Mouse (Mus musculus) layer of hippocampus, adult 11-12 months (tissue): Measurements from ENCODE around the gene Cnga2.
A peak's percentile ranks its signal among the peaks of the same experiment; 100 is the strongest.
"Not testable (repeated sequence)": the region's sequence is repeated elsewhere in the genome, so short reads cannot be mapped to it uniquely, and the experiment has no call there.

Source experiments
- DNase-seq: peaks from one replicate; pipeline ENCODE4 v3.0.0; 2022; ENCODE audit warnings: low spot score

Gene Cnga2

GRCm38 (mm10) chrX:71991549-71991948 is at the start of gene Cnga2:
TSS of gene Cnga2 (plus strand) at chrX:71991849.
- no peak for DNase-seq

DNA sequence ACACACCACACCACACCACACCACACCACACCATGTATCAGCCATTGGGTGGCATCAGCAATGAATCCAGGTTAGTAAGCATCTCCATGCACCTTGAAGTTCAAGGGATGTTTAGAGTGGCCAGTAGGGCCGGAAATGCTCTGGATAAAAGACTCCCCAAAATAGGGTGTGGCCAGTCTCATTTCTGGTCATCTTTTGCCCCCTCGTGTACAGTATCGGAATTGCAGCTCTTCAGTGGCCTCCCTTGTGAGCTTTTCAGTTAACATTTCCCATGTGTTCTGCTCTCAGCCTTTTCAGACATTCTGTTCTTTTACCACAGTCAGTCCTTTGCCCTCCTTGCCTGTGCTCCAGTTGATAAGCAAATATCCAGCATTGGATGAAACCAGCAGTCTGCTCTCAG is 45.0 kb upstream of the Cnga2 start:
- DNase-seq = peak; percentile 53

- DNase-seq = no peak
Observed at GRCm38 (mm10) chrX:71958366-71958765, 33.3 kb upstream of the Cnga2 start.

DNA sequence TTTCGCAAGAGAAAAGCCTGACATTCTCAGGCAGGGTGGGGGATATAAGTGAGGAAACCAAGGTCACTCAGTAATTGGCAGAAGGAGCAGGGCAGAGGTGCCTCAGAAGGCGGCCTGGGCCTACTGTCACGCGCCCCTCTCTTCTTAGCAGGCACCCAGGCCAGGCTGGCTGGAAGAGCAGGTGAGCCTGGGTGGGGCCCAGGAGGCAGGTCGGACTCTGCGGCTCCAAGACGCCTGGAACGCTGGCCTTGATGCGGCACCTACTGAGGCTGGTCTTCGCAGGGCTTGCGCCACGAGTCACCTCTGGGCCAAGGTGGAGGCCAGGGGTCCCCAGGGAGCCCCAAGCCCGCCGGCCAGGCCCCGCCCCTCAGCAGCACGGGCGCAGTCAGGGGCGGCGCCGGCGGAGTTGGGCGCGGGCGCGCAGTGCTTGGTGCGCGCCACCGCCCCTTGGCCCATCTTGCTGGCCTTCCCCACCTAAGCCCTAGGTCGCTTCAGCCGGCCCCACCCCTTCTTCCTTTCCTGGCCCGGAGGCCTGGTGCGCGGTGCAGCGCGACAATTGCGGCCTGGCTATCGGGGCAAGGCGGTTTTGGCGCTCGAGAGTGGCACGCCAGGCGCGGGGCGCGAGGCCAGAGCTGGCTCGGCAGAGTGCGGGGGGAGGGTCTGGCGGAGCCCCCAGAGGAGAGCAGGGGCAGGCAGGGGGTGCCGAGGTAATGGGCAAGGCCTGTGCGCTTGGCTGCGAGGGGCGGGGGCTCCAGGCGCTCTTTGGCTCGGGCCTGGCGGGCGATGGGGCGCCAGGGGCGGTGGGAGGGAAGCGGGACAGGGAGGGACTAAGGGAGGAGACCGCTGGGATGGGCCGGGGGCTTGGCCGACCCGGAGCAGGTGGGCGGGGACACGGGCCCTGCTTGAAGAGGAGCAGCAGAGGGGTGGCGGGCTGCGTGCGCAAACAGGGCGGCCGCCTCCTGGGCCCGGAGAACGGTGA is 29.3 kb upstream of the Cnga2 start, which contains the start of gene Prrg3:
TSS of gene Prrg3 (plus strand) at position 552 of the 979 bp plus-strand sequence.
- no peak for DNase-seq

DNA sequence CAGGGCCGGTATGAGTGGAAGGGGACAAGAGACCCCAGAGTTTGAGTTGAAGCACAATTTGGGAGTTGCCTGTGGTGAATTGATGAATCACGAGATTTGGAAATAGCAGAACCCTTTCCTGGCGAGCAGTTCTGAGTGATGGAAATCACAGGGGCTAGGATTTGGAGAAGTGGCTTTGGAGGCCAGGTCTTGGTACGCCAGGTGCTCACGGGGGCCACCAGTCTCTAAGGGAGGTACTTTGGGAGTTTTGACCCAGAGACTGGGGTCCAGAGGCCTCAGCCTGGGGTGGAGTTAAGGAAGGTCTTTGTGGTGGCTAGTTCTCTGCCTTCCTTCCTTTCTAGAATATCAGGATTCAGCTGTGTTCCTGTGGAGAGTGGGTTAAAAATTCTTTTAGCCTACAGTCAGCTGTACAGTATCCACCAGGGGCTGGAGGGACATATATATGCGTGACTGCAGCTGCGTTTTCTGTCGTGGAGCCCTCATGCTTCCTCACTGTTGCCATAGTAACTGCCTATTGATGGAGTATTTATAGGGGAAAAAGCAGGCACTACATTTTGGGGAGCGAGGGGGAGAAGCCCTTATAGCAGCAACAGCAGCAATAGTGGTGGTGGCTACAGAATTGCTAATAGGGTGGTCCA is 28.3 kb upstream of the Cnga2 start:
- no peak for DNase-seq

DNA sequence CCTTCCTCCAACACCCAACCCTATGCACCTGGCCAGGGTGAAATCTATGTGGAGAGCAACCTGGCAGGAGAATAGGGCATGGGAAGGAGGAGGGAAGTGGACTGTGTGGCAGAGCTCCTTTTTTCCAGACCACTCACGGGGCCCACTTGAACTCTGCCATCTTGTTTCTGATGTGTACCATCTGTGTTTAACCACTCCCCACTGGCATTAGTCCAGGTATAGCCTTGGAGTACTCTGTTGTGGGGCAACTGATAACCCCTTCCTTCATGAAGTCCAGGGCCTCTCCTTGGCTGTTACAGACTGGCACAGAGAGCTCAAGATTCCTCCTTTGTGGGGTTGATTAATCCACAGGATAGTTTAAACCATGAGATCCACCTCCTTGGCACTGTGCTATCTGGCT is 23.4 kb upstream of the Cnga2 start:
- DNase-seq = no peak

DNA sequence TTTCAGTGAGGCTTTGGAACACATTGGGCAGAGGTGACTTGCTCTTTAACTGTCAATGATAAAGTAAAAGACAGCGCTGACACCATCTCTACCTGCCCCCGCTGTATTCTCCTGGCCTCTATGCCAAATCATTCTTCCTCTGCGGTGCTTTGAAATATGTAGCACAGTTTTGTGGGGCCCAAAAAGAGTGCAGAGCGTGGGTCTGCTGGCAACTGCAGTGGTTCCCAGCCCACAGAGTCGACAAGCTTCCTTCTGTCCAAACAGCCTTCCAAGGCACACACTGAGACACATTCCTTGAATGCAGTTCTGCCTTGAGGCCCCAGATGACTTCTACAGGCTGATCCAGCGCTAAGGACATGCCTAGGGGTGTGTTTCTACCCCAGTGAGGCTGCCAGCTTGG is 22.8 kb upstream of the Cnga2 start:
- DNase-seq = no peak

DNA sequence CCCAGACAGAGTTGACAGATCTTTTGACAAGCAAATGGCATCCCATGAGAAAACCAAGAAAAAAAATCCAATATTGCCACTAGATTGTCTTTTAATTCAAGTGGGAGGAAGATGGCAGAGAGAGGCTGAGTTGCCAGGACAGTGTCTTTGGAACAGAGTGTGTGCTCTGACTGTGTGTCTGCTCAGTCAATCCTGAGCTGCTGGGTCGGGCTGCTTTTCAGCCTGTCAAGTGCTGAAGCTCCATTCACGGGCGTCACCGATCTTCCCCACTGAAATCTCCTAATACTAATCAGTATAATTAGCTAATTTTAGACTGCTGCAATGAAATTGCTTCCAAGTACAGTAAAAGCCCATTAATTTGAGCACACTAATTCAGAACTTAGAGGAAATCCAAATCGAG is 20.3 kb upstream of the Cnga2 start:
- no peak for DNase-seq

- DNase-seq = no peak
Observed at GRCm38 (mm10) chrX:71972686-71973085, 19.0 kb upstream of the Cnga2 start, which contains the start of gene Fate1. TSS of gene Fate1 (plus strand) at chrX:71972986.

DNA sequence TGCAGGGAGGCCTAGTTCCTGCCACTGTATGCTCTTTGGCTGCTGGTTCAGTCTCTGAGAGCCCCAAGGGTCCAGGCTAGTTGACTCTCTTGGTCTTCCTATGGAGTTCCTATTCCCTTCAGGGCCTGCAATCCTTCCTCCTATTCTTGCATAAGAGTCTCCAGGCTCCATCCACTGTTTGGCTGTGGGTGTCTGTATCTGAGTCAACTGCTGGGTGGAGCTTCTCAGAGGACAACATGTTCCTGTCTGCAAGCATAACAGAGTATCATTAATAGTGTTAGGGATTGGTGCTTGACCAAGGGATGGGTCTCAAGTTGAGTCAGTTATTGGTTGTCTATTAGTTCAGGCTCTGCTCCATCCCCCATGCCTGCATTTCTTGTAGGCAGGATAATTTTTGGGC is 14.0 kb upstream of the Cnga2 start:
- DNase-seq = not testable (repeated sequence)

DNA sequence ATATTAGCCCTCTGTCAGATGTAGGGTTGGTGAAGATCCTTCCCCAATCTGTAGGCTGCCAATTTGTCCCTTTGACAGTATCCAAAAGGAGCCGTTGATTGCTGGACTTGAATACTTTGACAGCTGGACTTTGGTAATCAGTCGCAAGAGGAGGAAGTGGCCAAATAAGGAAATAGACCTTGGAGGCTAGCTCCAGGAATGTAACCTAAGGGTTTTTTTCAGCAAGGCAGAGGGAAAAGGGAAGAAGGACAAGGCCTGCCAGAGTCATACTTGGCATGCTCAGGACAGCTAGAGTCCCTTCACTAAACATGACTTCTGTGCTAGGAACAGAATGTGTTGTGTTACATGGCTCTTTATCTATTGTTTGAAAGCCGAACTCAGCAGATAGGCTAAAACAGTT is 11.2 kb upstream of the Cnga2 start:
- no peak for DNase-seq

DNA sequence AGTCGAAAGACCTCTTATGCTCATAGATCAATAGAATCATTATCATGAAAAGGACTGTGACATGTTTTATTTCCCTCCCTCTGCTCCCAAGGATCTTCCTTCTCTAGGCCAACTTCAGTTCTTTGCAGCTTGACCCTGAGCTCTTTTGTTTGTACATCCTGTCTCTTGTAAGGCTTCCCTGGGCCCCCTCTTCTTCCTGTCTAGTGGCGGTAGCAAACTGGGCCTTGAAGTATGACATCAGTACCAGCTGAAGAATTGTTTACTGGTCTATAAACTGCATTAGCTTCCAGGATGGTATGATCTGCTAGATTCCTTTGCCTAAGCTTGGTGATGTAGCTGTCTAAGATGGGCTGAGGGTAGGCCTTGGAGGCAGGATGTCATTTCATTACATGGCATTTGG is 10.3 kb upstream of the Cnga2 start:
- DNase-seq = no peak

- DNase-seq = no peak
Observed at GRCm38 (mm10) chrX:71983205-71983604, 8.4 kb upstream of the Cnga2 start.

DNA sequence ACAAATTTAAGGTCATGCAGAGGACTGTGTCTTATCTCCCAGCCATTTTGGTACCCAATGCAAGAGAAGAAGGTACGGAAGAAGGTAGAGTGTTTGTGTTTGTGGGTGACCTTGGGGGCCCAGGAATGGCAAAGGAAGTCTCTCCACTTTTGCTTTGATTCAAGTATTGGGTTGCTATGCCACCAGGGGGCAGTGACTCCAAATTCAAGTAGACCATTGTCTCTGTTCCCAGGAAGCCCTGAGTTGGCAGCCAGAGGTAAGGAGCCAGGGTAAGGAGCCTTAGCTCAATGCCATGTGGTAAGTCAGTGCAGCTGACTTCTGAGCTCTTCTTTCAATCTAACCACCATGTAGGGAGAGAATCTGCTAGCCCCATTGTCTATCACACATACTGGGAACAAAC is 7.9 kb upstream of the Cnga2 start:
- no peak for DNase-seq

GRCm38 (mm10) chrX:71995972-71996371 is 4.3 kb downstream of the Cnga2 start:
- no peak for DNase-seq

- no peak for DNase-seq
Observed at GRCm38 (mm10) chrX:72009930-72010329, 18.3 kb downstream of the Cnga2 start.

DNA sequence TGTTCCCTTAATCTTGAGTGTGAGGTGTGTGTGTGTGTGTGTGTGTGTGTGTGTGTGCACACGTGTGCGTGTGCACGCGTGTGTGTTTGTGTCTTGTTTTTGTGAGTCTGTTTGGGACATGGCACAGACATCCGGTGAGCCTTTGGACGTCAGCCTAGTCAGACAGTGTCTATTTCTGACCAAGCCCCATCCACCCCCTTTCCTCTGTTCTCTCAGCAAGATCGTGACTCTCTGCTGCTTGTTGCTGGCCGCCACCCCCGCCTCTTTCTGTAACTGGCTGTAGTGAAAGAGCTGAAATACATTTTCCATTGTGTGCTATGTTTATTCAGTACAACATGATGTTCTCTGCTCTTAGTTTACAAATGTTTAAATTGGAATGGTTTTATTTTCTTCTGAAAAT is 20.6 kb downstream of the Cnga2 start:
- peak; percentile 46 for DNase-seq

DNA sequence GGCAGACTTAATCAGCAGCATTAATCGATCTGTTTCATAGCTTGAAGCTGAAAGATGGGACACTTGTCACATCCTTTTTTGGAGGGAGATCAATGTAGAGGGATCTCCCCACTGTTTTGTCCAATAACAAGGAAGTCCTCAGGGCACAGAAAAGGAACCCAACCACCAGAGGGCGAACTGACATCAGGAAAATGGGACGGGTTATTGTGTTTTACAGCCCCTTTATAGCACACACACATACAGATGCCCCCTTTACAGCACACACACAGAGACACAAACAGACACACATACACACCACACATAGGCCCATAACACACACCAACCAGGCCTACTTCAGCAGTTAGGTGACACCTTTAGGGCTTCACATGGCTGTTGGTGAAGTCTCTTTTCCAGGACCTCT is 21.2 kb downstream of the Cnga2 start:
- DNase-seq = peak; percentile 53

DNA sequence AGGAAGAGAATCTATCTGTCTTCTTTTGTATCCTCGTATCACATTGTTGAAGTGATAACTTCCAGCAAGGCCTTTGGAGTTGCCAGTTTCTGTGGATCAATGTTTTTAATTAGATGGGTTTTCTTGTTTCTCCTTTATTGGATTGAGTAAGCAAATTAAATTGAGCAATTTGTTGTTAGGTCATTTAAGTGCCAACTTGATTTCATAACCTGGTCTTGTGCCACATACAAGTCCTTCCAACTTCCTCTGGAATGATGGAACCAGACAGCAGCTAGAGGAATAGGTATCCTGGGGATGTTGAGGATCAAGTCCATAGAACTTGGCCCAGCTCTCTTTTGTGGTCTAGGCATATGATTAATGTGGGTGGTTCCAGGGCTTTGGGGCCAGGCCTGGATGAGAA is 30.6 kb downstream of the Cnga2 start:
- DNase-seq = no peak

DNA sequence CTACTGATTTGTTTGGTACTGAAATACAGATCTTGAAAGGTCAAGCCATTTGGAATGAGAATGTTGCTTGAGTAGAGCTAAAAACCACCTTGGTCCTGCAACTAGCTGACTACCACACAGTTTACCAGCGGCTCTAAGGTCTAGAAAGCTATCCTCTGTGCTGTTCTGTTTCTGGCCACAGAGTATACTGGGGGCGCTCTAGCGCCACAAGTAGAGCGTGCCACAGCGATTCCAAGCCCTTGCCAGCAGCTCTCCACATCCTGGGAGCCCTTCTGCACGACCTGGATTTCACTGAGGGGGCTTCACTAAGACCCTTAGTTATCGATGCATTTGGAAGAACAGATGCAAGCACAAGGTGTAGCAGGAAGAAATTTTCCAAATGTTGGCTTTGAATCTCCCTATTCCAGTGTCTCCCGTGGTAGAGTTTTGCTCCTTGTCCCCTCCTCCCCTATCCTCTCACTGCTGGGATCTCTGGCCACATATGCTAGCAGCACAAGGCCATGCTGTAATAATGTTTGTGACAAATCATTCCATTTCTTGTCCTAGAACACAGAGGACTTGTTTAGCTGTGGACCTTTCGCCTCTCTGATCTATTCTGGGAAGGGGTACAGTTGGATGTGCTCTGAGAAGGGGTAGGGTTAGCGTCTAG is 31.2 kb downstream of the Cnga2 start:
- DNase-seq = peak; percentile 46

DNA sequence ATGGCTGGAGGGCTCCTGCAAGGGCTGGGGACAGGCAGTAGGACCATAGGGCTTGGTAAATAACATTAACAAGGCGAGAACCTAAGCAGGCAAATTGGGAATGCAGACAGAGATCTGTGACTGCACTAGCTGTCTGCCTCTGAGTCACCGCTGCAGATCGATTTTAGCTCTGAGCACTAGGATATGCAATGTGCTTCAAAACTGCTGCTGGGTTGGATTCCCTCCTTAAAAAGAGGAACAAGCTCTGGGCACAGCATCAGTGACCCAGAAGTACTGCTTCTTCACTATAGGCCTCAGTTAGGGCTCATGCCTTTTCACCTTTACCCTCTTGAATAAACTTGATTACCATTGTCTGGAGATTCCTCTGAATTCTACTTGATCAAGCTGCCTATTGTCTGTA is 31.9 kb downstream of the Cnga2 start:
- DNase-seq = no peak

- DNase-seq = no peak
Observed at GRCm38 (mm10) chrX:72044056-72044455, 52.4 kb downstream of the Cnga2 start.

- no peak for DNase-seq
Observed at GRCm38 (mm10) chrX:72047918-72048317, 56.3 kb downstream of the Cnga2 start.
